Mouse (Mus musculus) megakaryocyte, embryonic 14.5 days (primary cell): Measurements from ENCODE around the gene Snrpn. TPM values are rescaled to one million over a fixed set of nuclear protein-coding genes. Genes with fewer than 3 reads are reported as not detected.

Source experiments
- H3K27me3 ChIP-seq: replicated peaks from 2 replicates; pipeline ENCODE3; 2012; ENCODE audit warnings: inconsistent platforms
- H3K36me3 ChIP-seq: replicated peaks from 2 replicates; pipeline ENCODE3; 2012; ENCODE audit warnings: low read length, inconsistent platforms, mixed read lengths
- H3K4me1 ChIP-seq: 2 replicates; pipeline ENCODE4 v1.6.1; 2012; ENCODE audit warnings: inconsistent platforms
- H3K4me3 ChIP-seq: replicated peaks from 2 replicates; pipeline ENCODE3; 2012; ENCODE audit warnings: moderate library complexity, mild to moderate bottlenecking, inconsistent platforms
- H3K9me3 ChIP-seq: 2 replicates; pipeline ENCODE4 v1.6.1; 2012; ENCODE audit warnings: inconsistent platforms
- FLI1 ChIP-seq: IDR thresholded peaks from 2 replicates; pipeline ENCODE4 v1.6.1; 2012; ENCODE audit warnings: low read length, inconsistent platforms, mixed read lengths
- GATA1 ChIP-seq: IDR thresholded peaks from 3 replicates; pipeline ENCODE4 v1.6.1; 2012; ENCODE audit warnings: mixed read lengths, low read length, inconsistent platforms, borderline replicate concordance
- polyA plus RNA-seq: library from polyadenylated mRNA; stranded (reverse); fragments of >175 nt; gene quantifications from 2 replicates; pipeline ENCODE4 v1.2.3, GENCODE M21; 2012; ENCODE audit warnings: low replicate concordance; ENCODE audit not compliant: insufficient read depth

Gene Snrpn
- polyA plus RNA-seq, 1 experiment, result 9.3 TPM

- TF ChIP-seq FLI1 (no peak), GATA1 (no peak)
- Histone ChIP-seq H3K4me3 (no peak overlapping the region), H3K27me3 (no peaks in the 10 kb centered on the region)
Measured at GRCm38 (mm10) chr7:60013186-60013585, 126.8 kb downstream of the Snrpn start.

GRCm38 (mm10) chr7:60007727-60008360 is 132.2 kb downstream of the Snrpn start:
- TF ChIP-seq FLI1, result no peak
- no peak for TF ChIP-seq GATA1
- Histone ChIP-seq H3K9me3 (peaks cover 15% of the 10 kb centered on the region), H3K4me3 (no peak overlapping the region), H3K36me3 (no peaks in the 10 kb centered on the region), H3K4me1 (peaks cover 9% of the 10 kb centered on the region), H3K27me3 (peaks cover 5% of the 10 kb centered on the region)

More at GRCm38 (mm10) chr7:60013186-60013585, 126.8 kb downstream of the Snrpn start:
- Histone ChIP-seq H3K36me3 (no peaks in the 10 kb centered on the region), H3K9me3 (no peaks in the 10 kb centered on the region; the same call in 1 of the 2 replicates), H3K4me1 (no peaks in the 10 kb centered on the region)

GRCm38 (mm10) chr7:60006262-60006661 is 133.8 kb downstream of the Snrpn start:
- peaks cover 5% of the 10 kb centered on the region for H3K27me3 ChIP-seq
- peaks cover 17% of the 10 kb centered on the region for H3K9me3 ChIP-seq
- H3K4me3 ChIP-seq, result no peak overlapping the region
- H3K36me3 ChIP-seq, result no peaks in the 10 kb centered on the region
- H3K4me1 ChIP-seq, result peaks cover 9% of the 10 kb centered on the region
- TF ChIP-seq GATA1, result no peak
- TF ChIP-seq FLI1, result no peak

- peaks cover 9% of the 10 kb centered on the region for H3K4me1 ChIP-seq
- H3K27me3 ChIP-seq, result peaks cover 5% of the 10 kb centered on the region
- TF ChIP-seq GATA1, result no peak
- TF ChIP-seq FLI1, result no peak
- no peaks in the 10 kb centered on the region for H3K36me3 ChIP-seq
- H3K4me3 ChIP-seq, result peak within 1 kb of the TSS; percentile 92
- H3K9me3 ChIP-seq, result peaks cover 17% of the 10 kb centered on the region
Measured at GRCm38 (mm10) chr7:60004606-60005330, 135.3 kb downstream of the Snrpn start, which contains the start of the genes Snurf and Gm38393. Snurf (minus strand) TSS chr7:60005049. Gm38393 (minus strand) TSS chr7:60005064.

- H3K36me3 ChIP-seq, result no peaks in the 10 kb centered on the region
- H3K27me3 ChIP-seq, result peaks cover 5% of the 10 kb centered on the region
- H3K4me1 ChIP-seq, result peaks cover 9% of the 10 kb centered on the region
- peaks cover 17% of the 10 kb centered on the region for H3K9me3 ChIP-seq
- TF ChIP-seq FLI1, result no peak
- no peak for TF ChIP-seq GATA1
- H3K4me3 ChIP-seq, result peak overlapping the region; percentile 92
Measured at GRCm38 (mm10) chr7:60003921-60004605, 136.0 kb downstream of the Snrpn start.

GRCm38 (mm10) chr7:60003006-60003865 is 136.8 kb downstream of the Snrpn start:
- peak overlapping the region; percentile 92 for H3K4me3 ChIP-seq
- H3K36me3 ChIP-seq, result no peaks in the 10 kb centered on the region
- H3K4me1 ChIP-seq, result peaks cover 9% of the 10 kb centered on the region
- peaks cover 17% of the 10 kb centered on the region for H3K9me3 ChIP-seq
- TF ChIP-seq FLI1 (no peak), GATA1 (no peak)
- H3K27me3 ChIP-seq, result peaks cover 5% of the 10 kb centered on the region

GRCm38 (mm10) chr7:59978646-59979045 is 161.4 kb downstream of the Snrpn start:
- no peaks in the 10 kb centered on the region for H3K4me1 ChIP-seq
- no peaks in the 10 kb centered on the region for H3K27me3 ChIP-seq
- no peak overlapping the region for H3K4me3 ChIP-seq
- H3K9me3 ChIP-seq, result no peaks in the 10 kb centered on the region
- no peak for TF ChIP-seq GATA1
- no peaks in the 10 kb centered on the region for H3K36me3 ChIP-seq

Other genes starting within 250 kb of the Snrpn start
- not detected in 2 replicates for gene Snurf, start 135.2 kb downstream of the Snrpn start, polyA plus RNA-seq
- gene Gm38393, start 135.2 kb downstream of the Snrpn start, polyA plus RNA-seq, result 7.8 TPM in 1 of 2 replicates, not detected in the other